Mouse (Mus musculus) myocyte (in vitro differentiated cells): ENCODE results near the gene Olfr683.

Experiments
- E2F4 ChIP-seq: IDR thresholded peaks from one replicate; pipeline ENCODE4 v1.6.1; 2011; ENCODE audit warnings: mild to moderate bottlenecking, control low read depth, moderate library complexity; ENCODE audit not compliant: insufficient read depth
- MYOD1 ChIP-seq, 3 experiments: IDR thresholded peaks; one replicate each; pipeline ENCODE4 v1.6.1; 2011; ENCODE audit warnings: control low read depth in 2 of 3, low read depth in 2 of 3, mild to moderate bottlenecking in 2 of 3, moderate library complexity in 1 of 3; ENCODE audit not compliant: insufficient read length in 2 of 3, control insufficient read depth in 1 of 3
- POLR2A ChIP-seq: IDR thresholded peaks from one replicate; pipeline ENCODE4 v1.6.1; 2011; ENCODE audit warnings: low read depth, mild to moderate bottlenecking, control low read depth, moderate library complexity; ENCODE audit not compliant: insufficient read length
- POLR2AphosphoS2 ChIP-seq: IDR thresholded peaks from one replicate; pipeline ENCODE4 v1.6.1; 2011; ENCODE audit warnings: low read depth, control low read depth; ENCODE audit not compliant: insufficient read length
- TCF12 ChIP-seq: IDR thresholded peaks from one replicate; pipeline ENCODE4 v1.6.1; 2011; ENCODE audit warnings: mild to moderate bottlenecking, control low read depth; ENCODE audit not compliant: poor library complexity, insufficient read depth, severe bottlenecking
- TCF3 ChIP-seq: IDR thresholded peaks from one replicate; pipeline ENCODE4 v1.6.1; 2011; ENCODE audit warnings: low read depth, control low read depth; ENCODE audit not compliant: insufficient read length

DNA sequence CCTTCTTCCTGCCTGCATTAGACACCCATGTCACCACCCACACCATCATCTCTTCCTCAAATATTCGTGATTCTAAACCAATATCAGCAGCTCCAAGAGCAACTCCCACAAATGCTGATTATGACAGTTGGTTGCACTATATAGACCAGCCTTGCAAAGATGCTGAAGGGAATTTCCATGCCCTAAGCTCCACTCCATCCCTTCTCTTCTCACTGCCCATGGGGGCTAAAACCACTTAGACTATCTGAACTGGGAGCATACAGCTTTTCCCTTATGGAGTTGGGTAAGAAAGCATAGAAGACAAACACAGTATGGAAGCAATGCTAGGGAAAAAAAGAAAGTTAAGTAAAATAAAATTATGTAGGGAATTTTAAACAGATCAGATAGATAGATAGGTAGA lies at the start of gene Olfr683:
- TF ChIP-seq POLR2A (no peak), MYOD1 (IDR thresholded peaks at IDR 0.05; ENCODE audit: control insufficient read depth in 1 of 3, insufficient read length in 2 of 3, low read depth in 2 of 3) (no peak), TCF12 (no peak), POLR2AphosphoS2 (no peak), E2F4 (no peak), TCF3 (no peak)
